In genomic region chr11:118355205-118355604, GRCm38 (mm10) we compare ENCODE assay signal across 1 mouse cellular context.
TF ChIP-seq lines count a peak whose summit lies in the region.

No protein-coding gene starts in this region.

TF ChIP-seq in myocyte, 11 proteins besides CTCF, POLR2A, EP300 and RAD21 (continued from another document):
- no peak for TF ChIP-seq E2F4 (IDR thresholded peaks at IDR 0.05; ENCODE audit: insufficient read depth)
TF ChIP-seq in myocyte: peak in this region for 5.
